31 mouse cellular contexts compared by ENCODE assay signal in genomic region chr10:72318308-72318707, GRCm38 (mm10).
"Had no signal": no experiment of that assay in that cellular context is flagged by ENCODE, and none has a peak within 500 bp of the region (broad histone marks: within the 10 kb centered on the region; RNA-seq: fewer than 3 reads in every experiment).

No protein-coding gene starts in this region.

- H3K4me2 ChIP-seq: limb, embryonic 12.5 days; limb, embryonic 13.5 days; limb, embryonic 15.5 days; liver, embryonic 11.5 days; liver, embryonic 12.5 days; liver, embryonic 13.5 days; liver, embryonic 15.5 days; lung, embryonic 14.5 days; lung, embryonic 15.5 days; midbrain, embryonic 11.5 days; midbrain, embryonic 12.5 days; midbrain, embryonic 13.5 days; midbrain, embryonic 15.5 days had no signal

- DNase-seq: left cerebral cortex, postnatal 4 days; liver; liver, embryonic 13.5 days; liver, postnatal 0 days; lung, adult 18-20 months; lung, adult 2 months; lung, embryonic 14.5 days; lung, postnatal 10 days; lung, postnatal 14 days; lung, postnatal 36 days; lung, postnatal 4 days; midbrain, embryonic 14.5 days had no signal

- H3K4me3 ChIP-seq: limb, embryonic 10.5 days; limb, embryonic 12.5 days; limb, embryonic 13.5 days; limb, embryonic 15.5 days; liver, embryonic 12.5 days; liver, embryonic 13.5 days; liver, embryonic 15.5 days; lung, embryonic 15.5 days; megakaryocyte, embryonic 14.5 days; midbrain, embryonic 10.5 days; midbrain, embryonic 12.5 days; midbrain, embryonic 13.5 days; midbrain, embryonic 15.5 days; myocyte had no signal

- H3K27ac ChIP-seq: limb, embryonic 10.5 days; limb, embryonic 12.5 days; limb, embryonic 13.5 days; limb, embryonic 15.5 days; liver, embryonic 12.5 days; liver, embryonic 13.5 days; liver, embryonic 14.5 days; liver, embryonic 15.5 days; lung, embryonic 15.5 days; macrophage; midbrain, embryonic 10.5 days; midbrain, embryonic 12.5 days; midbrain, embryonic 13.5 days; midbrain, embryonic 15.5 days had no signal

- H3K36me3 ChIP-seq: limb, embryonic 10.5 days; limb, embryonic 12.5 days; limb, embryonic 13.5 days; limb, embryonic 15.5 days; liver, embryonic 12.5 days; liver, embryonic 13.5 days; liver, embryonic 15.5 days; lung, embryonic 15.5 days; midbrain, embryonic 10.5 days; midbrain, embryonic 12.5 days; midbrain, embryonic 13.5 days; midbrain, embryonic 15.5 days had no signal

- H3K9ac ChIP-seq: limb, embryonic 12.5 days; limb, embryonic 13.5 days; limb, embryonic 15.5 days; liver, embryonic 12.5 days; liver, embryonic 13.5 days; liver, embryonic 14.5 days; liver, embryonic 15.5 days; liver, postnatal 0 days; lung, embryonic 14.5 days; lung, embryonic 15.5 days; midbrain, embryonic 12.5 days; midbrain, embryonic 13.5 days; midbrain, embryonic 15.5 days had no signal

- H3K27me3 ChIP-seq: limb, embryonic 12.5 days; limb, embryonic 13.5 days; limb, embryonic 15.5 days; liver, embryonic 12.5 days; liver, embryonic 13.5 days; liver, embryonic 15.5 days; lung, embryonic 15.5 days; megakaryocyte, embryonic 14.5 days; midbrain, embryonic 12.5 days; midbrain, embryonic 13.5 days; midbrain, embryonic 15.5 days had no signal

- ATAC-seq: liver, embryonic 12.5 days; liver, postnatal 0 days; lung, postnatal 0 days; midbrain, embryonic 13.5 days; midbrain, embryonic 15.5 days; midbrain, embryonic 16.5 days had no signal

- H3K4me1 ChIP-seq: limb, embryonic 10.5 days; limb, embryonic 12.5 days; limb, embryonic 13.5 days; limb, embryonic 15.5 days; liver, embryonic 12.5 days; liver, embryonic 13.5 days; liver, embryonic 15.5 days; lung, embryonic 15.5 days; megakaryocyte, embryonic 14.5 days; midbrain, embryonic 10.5 days; midbrain, embryonic 12.5 days; midbrain, embryonic 13.5 days; midbrain, embryonic 15.5 days had no signal

- H3K9me3 ChIP-seq: limb, embryonic 10.5 days; limb, embryonic 12.5 days; limb, embryonic 13.5 days; limb, embryonic 15.5 days; liver, embryonic 12.5 days; liver, embryonic 13.5 days; liver, embryonic 15.5 days; lung, embryonic 15.5 days; midbrain, embryonic 10.5 days; midbrain, embryonic 12.5 days; midbrain, embryonic 13.5 days; midbrain, embryonic 15.5 days had no signal
